Mouse (Mus musculus) forebrain, postnatal 0 days (tissue): ENCODE results near the gene Rrp7a. TPM values are rescaled to one million over a fixed set of nuclear protein-coding genes. Genes with fewer than 3 reads are reported as not detected.

ENCODE experiments used
- ATAC-seq: fragments of 200-750 bp; cut with Nextera tagmentation; 2 replicates; pipeline ENCODE4 v1.8.0; 2017; ENCODE audit warnings: mild to moderate bottlenecking, moderate library complexity
- DNase-seq: peaks from one replicate; pipeline ENCODE4 v3.0.0-alpha.2; 2015
- H3K27ac ChIP-seq: fragments of 300-500 bp; sonication (generic); 2 replicates; pipeline ENCODE4 v1.5.1; 2014; ENCODE audit warnings: low read depth, mild to moderate bottlenecking, antibody characterized with exemption, low read length, moderate library complexity, mixed read lengths
- H3K27me3 ChIP-seq: fragments of 300-500 bp; sonication (generic); 2 replicates; pipeline ENCODE4 v1.6.1; 2014; ENCODE audit warnings: mild to moderate bottlenecking, low read length, mixed read lengths; ENCODE audit not compliant: insufficient read depth
- H3K36me3 ChIP-seq: fragments of 300-500 bp; sonication (generic); 2 replicates; pipeline ENCODE4 v1.6.1; 2014; ENCODE audit warnings: mild to moderate bottlenecking, moderate library complexity; ENCODE audit not compliant: insufficient read depth
- H3K4me1 ChIP-seq: fragments of 300-500 bp; sonication (generic); 2 replicates; pipeline ENCODE4 v1.6.1; 2014; ENCODE audit warnings: antibody characterized with exemption; ENCODE audit not compliant: insufficient read depth
- H3K4me2 ChIP-seq: fragments of 300-500 bp; sonication (generic); 2 replicates; pipeline ENCODE4 v1.6.1; 2014; ENCODE audit warnings: low read depth, mild to moderate bottlenecking, moderate library complexity
- H3K4me3 ChIP-seq: fragments of 300-500 bp; sonication (generic); 2 replicates; pipeline ENCODE4 v1.5.1; 2014; ENCODE audit warnings: low read depth, low read length, mixed read lengths
- H3K9ac ChIP-seq: fragments of 300-500 bp; sonication (generic); 2 replicates; pipeline ENCODE4 v1.6.1; 2014; ENCODE audit warnings: mild to moderate bottlenecking
- H3K9me3 ChIP-seq: fragments of 300-500 bp; sonication (generic); 2 replicates; pipeline ENCODE4 v1.6.1; 2016; ENCODE audit warnings: low read length
- CTCF ChIP-seq: sonication (generic); IDR thresholded peaks from 2 replicates; pipeline ENCODE4 v1.5.1; 2016; ENCODE audit warnings: antibody characterized with exemption, control low read depth, low read depth
- WGBS: fragments of 180-500 bp; shearing (Covaris S2); extraction: QIAGEN DNeasy Blood & Tissue Kit; methylation state at CpG from one replicate; pipeline ENCODE4 v1.1.7; 2014; 5-methylcytosine and 5-hydroxymethylcytosine counted together
- polyA plus RNA-seq: library from polyadenylated mRNA; unstranded; fragments of >200 nt; fragmentation: Nextera tagmentation; extraction: Ambion mirVana; gene quantifications from 2 replicates; pipeline ENCODE4 v1.2.1, GENCODE M21; 2015
- total RNA-seq: library from RNA; depleted of rRNA; stranded (reverse); fragments of >200 nt; gene quantifications from 2 replicates; pipeline ENCODE4 v1.2.3, GENCODE M21; 2014

Rrp7a gene
- total and polyA plus RNA-seq, 2 experiments from 2014 or later: 89.5 to 122 TPM

DNA sequence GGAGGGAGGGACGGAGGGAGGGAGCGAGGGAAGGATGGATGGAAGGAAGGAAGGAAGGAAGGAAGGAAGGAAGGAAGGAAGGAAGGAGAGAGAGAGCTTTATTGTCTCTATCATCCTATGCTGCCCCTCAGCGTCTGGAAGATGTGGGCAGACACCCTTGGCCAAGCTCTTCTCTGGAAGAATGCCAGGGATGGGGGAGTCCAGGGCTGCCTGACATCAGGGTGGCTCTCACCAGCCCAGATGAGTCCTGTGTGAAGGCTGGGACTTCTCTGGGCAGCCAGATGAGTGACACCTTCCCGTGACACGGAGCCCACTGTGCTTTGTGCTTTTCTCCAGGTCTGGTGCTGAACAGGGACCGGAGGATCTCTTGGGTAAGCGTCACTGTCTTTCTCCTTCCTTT, 10.7 kb downstream of the Rrp7a start:
- WGBS: 86% methylated on average over 7 of the region's 7 CpGs

DNA sequence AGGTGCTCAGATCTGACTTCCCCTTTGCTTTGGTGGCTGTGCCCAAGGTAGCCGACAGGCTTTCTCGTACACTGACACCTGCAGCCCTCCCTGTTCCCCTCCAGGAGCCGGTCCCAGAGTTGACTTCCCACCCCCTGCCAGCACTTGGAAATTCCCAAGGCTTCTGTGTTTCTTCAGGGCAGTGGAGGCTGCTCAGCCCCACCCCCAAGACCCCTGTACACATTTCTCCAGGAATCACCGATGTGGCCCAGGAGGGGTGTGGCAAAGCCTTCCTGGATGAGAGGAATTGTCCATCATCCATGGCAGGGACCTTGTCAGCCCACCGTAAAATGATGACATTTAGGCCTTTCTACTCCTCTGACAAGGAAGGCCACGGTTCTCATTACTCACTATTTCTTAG, 11.3 kb downstream of the Rrp7a start:
- DNase-seq: no peak
- no peak for ATAC-seq

More for the DNA sequence above, 10.7 kb downstream of the Rrp7a start:
- Histone ChIP-seq H3K4me2 (no peak overlapping the region), H3K27me3 (no peaks in the 10 kb centered on the region), H3K27ac (no peak overlapping the region), H3K36me3 (peaks cover 20% of the 10 kb centered on the region), H3K4me3 (no peak overlapping the region), H3K4me1 (no peaks in the 10 kb centered on the region), H3K9me3 (no peaks in the 10 kb centered on the region), H3K9ac (no peak overlapping the region)
- DNase-seq (no peak), ATAC-seq (no peak)
- TF ChIP-seq CTCF: no peak

DNA sequence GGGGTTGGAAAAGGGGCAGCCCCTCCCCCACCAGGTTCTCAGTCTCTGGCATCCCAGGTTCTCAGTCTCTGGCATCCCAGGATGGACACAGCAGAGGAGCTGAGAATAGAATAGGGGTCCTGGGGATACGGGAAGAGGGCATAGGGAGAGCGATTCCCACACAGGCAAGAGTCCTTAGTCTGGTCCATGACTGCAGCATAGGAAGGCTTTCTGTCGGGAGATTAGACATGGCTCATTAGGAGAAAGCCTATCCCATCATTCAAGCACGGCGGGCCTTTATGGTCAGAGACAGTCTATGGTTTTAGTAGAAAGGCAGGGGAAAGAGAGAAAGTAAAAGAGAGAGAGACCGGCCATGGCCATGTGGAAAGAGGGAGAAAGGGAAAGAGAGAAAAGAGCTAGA, 14.8 kb downstream of the Rrp7a start:
- H3K36me3 ChIP-seq: no peaks in the 10 kb centered on the region
- 42% methylated on average over 6 of the region's 6 CpGs for WGBS

More for the DNA sequence above, 11.3 kb downstream of the Rrp7a start:
- H3K27ac ChIP-seq: no peak overlapping the region
- 50% methylated on average over 6 of the region's 6 CpGs for WGBS
- no peaks in the 10 kb centered on the region for H3K27me3 ChIP-seq
- no peak overlapping the region for H3K4me2 ChIP-seq
- H3K9ac ChIP-seq: no peak overlapping the region
- TF ChIP-seq CTCF: no peak
- H3K4me3 ChIP-seq: no peak overlapping the region
- H3K4me1 ChIP-seq: no peaks in the 10 kb centered on the region
- no peaks in the 10 kb centered on the region for H3K9me3 ChIP-seq
- H3K36me3 ChIP-seq: peaks cover 15% of the 10 kb centered on the region

DNA sequence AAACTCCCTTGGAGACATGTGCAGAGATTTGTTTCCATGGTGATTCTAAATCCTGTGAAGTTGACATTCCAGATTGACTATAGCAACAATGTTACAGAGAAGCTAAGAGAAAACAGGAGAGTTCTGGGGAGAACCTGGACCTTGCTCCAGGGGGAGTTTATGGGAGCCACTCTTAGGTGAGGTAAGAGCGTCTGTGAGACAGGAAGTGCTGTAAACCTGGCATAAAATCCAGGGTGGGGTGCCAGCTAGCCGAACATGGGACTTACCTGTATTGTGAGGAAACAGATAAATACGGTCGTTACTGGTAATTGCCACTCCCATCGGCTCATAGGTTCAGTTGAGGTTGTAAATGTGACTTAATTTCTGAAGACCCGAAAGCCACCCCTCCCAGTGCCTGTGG, 16.2 kb downstream of the Rrp7a start:
- TF ChIP-seq CTCF: no peak
- H3K27ac ChIP-seq: no peak overlapping the region
- no peaks in the 10 kb centered on the region for H3K27me3 ChIP-seq
- H3K36me3 ChIP-seq: no peaks in the 10 kb centered on the region
- no peak overlapping the region for H3K4me3 ChIP-seq
- no peak for ATAC-seq
- WGBS: 76% methylated on average over 6 of the region's 6 CpGs
- H3K9ac ChIP-seq: no peak overlapping the region
- no peak overlapping the region for H3K4me2 ChIP-seq
- H3K9me3 ChIP-seq: no peaks in the 10 kb centered on the region
- no peaks in the 10 kb centered on the region for H3K4me1 ChIP-seq
- DNase-seq: no peak

More for the DNA sequence above, 14.8 kb downstream of the Rrp7a start:
- H3K27me3 ChIP-seq: no peaks in the 10 kb centered on the region
- TF ChIP-seq CTCF: no peak
- H3K9me3 ChIP-seq: no peaks in the 10 kb centered on the region
- no peak overlapping the region for H3K9ac ChIP-seq
- H3K4me2 ChIP-seq: no peak overlapping the region
- DNase-seq (no peak), ATAC-seq (no peak)
- H3K27ac ChIP-seq: no peak overlapping the region
- H3K4me3 ChIP-seq: no peak overlapping the region
- H3K4me1 ChIP-seq: no peaks in the 10 kb centered on the region

- Histone ChIP-seq H3K4me1 (0 out of 2 replicates have a peak, but pooled peaks cover 5% of the 10 kb centered on the region), H3K9me3 (no peaks in the 10 kb centered on the region), H3K9ac (no peak overlapping the region), H3K36me3 (no peaks in the 10 kb centered on the region), H3K27ac (no peak overlapping the region), H3K4me3 (no peak overlapping the region), H3K27me3 (no peaks in the 10 kb centered on the region), H3K4me2 (no peak overlapping the region)
- WGBS: 30% methylated on average over 1 of the region's 1 CpGs
- no peak for TF ChIP-seq CTCF
- DNase-seq: no peak
- ATAC-seq: no peak
Observed at GRCm38 (mm10) chr15:83103111-83103510, 19.5 kb downstream of the Rrp7a start.

DNA sequence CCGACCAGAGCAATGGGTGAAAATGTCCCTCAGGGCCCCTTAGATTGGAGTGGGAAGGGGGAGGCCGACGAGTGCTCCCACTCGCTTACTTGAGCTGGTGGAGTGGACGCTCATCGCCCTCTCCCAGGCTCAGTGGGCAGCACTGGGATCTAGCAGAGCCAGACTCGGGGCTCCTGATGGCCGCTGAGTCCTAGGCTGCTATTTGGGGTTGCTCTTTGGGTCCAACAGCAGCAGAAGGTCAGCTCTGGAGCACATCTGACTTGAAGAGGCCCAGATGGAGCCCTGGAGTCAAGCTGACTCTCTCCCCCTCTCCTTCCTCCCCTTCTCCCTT, 22.3 kb downstream of the Rrp7a start:
- ATAC-seq (no peak), DNase-seq (no peak)
- Histone ChIP-seq H3K36me3 (no peaks in the 10 kb centered on the region), H3K4me1 (0 out of 2 replicates have a peak, but pooled peaks cover 5% of the 10 kb centered on the region), H3K9ac (peak overlapping the region; percentile 23), H3K4me2 (peak overlapping the region; percentile 51), H3K4me3 (peak overlapping the region; percentile 22), H3K27me3 (no peaks in the 10 kb centered on the region), H3K9me3 (no peaks in the 10 kb centered on the region), H3K27ac (no peak overlapping the region)
- WGBS: 2% methylated on average over 8 of the region's 8 CpGs
- no peak for TF ChIP-seq CTCF

GRCm38 (mm10) chr15:83099533-83100331, 22.9 kb downstream of the Rrp7a start:
- 1% methylated on average over 31 of the region's 31 CpGs for WGBS
- Histone ChIP-seq H3K9ac (peak overlapping the region; percentile 23), H3K27me3 (no peaks in the 10 kb centered on the region), H3K4me1 (0 out of 2 replicates have a peak, but pooled peaks cover 5% of the 10 kb centered on the region), H3K4me3 (peak overlapping the region; percentile 22), H3K9me3 (no peaks in the 10 kb centered on the region), H3K36me3 (no peaks in the 10 kb centered on the region), H3K27ac (no peak overlapping the region), H3K4me2 (peak overlapping the region; percentile 51)
- DNase-seq (peak; percentile 46), ATAC-seq (peak; percentile 64)
- TF ChIP-seq CTCF: no peak
